Mouse (Mus musculus) heart, postnatal 10 days (tissue): ENCODE measurements around the gene Tmem158. TPM values are rescaled to one million over a fixed set of nuclear protein-coding genes. Genes with fewer than 3 reads are reported as not detected.
A peak's percentile ranks its signal among the peaks of the same experiment; 100 is the strongest.

Experiments used
- DNase-seq, 2 experiments: peaks; one replicate each; pipeline ENCODE4 v3.0.0; 2021
- intact Hi-C: fragments of 180-260 bp; cut with DNase I; formaldehyde crosslinking; loops from one replicate; pipeline ENCODE4 v1.15.1; 2025
- total RNA-seq, 2 experiments: library from RNA; stranded (reverse); gene quantifications; 2 replicates each; pipeline ENCODE4 v1.2.3; 2021

The Tmem158 gene
- total RNA-seq, 2 experiments from 2014 or later, result 15.9 to 16.6 TPM

- intact Hi-C loops, result loop anchor here (2.0 to 5.0 kb wide), 2 partner anchors 182 to 264 kb away; no protein-coding TSS in a partner anchor
- no peak for DNase-seq
These were observed 1.8 kb downstream of the Tmem158 start for GRCm38 (mm10) chr9:123258796-123259195.

- no peak for DNase-seq
- intact Hi-C loops, result loop anchor here (5.0 kb wide), 1 partner anchor 267 kb away; no protein-coding TSS in a partner anchor
These were observed 4.8 kb downstream of the Tmem158 start for GRCm38 (mm10) chr9:123255736-123256135.

GRCm38 (mm10) chr9:123247992-123248391 lies 12.6 kb downstream of the Tmem158 start:
- no peak for DNase-seq
- intact Hi-C loops, result no loop called here

GRCm38 (mm10) chr9:123245146-123245545 lies 15.4 kb downstream of the Tmem158 start:
- intact Hi-C loops, result no loop called here
- DNase-seq, result no peak

- intact Hi-C loops, result no loop called here
- no peak for DNase-seq
These were observed 16.6 kb downstream of the Tmem158 start for GRCm38 (mm10) chr9:123243988-123244387.

- intact Hi-C loops, result no loop called here
- no peak for DNase-seq
These were observed 19.4 kb downstream of the Tmem158 start for GRCm38 (mm10) chr9:123241191-123241590.

- intact Hi-C loops, result no loop called here
- DNase-seq, result no peak
These were observed 19.8 kb downstream of the Tmem158 start for GRCm38 (mm10) chr9:123240751-123241150.

GRCm38 (mm10) chr9:123240271-123240670 lies 20.3 kb downstream of the Tmem158 start:
- intact Hi-C loops, result no loop called here
- no peak for DNase-seq

GRCm38 (mm10) chr9:123239651-123240050 lies 20.9 kb downstream of the Tmem158 start:
- intact Hi-C loops, result no loop called here

GRCm38 (mm10) chr9:123238256-123239045 lies 22.1 kb downstream of the Tmem158 start:
- intact Hi-C loops, result no loop called here
- DNase-seq, result peak; percentile 25 to 35

More at GRCm38 (mm10) chr9:123239651-123240050, 20.9 kb downstream of the Tmem158 start:
- no peak for DNase-seq

GRCm38 (mm10) chr9:123237739-123238138 lies 22.8 kb downstream of the Tmem158 start:
- intact Hi-C loops, result no loop called here
- DNase-seq, result peak; percentile 59 to 64

- intact Hi-C loops, result no loop called here
- no peak for DNase-seq
These were observed 24.9 kb downstream of the Tmem158 start for GRCm38 (mm10) chr9:123235621-123236020.

GRCm38 (mm10) chr9:123229826-123230225 lies 30.7 kb downstream of the Tmem158 start:
- intact Hi-C loops, result no loop called here
- no peak for DNase-seq

GRCm38 (mm10) chr9:123228671-123229070 lies 31.9 kb downstream of the Tmem158 start:
- intact Hi-C loops, result no loop called here

GRCm38 (mm10) chr9:123227106-123227750 lies 33.3 kb downstream of the Tmem158 start:
- intact Hi-C loops, result no loop called here
- DNase-seq, result no peak

More at GRCm38 (mm10) chr9:123228671-123229070, 31.9 kb downstream of the Tmem158 start:
- no peak for DNase-seq

GRCm38 (mm10) chr9:123224863-123225431 lies 35.6 kb downstream of the Tmem158 start:
- intact Hi-C loops, result no loop called here
- no peak for DNase-seq

GRCm38 (mm10) chr9:123219826-123220225 lies 40.7 kb downstream of the Tmem158 start:
- intact Hi-C loops, result no loop called here

GRCm38 (mm10) chr9:123215621-123216440 lies 44.7 kb downstream of the Tmem158 start, which contains the start of gene Cdcp1:
Gene Cdcp1 (minus strand): TSS chr9:123216038.
- DNase-seq, result no peak
- intact Hi-C loops, result no loop called here

More at GRCm38 (mm10) chr9:123219826-123220225, 40.7 kb downstream of the Tmem158 start:
- DNase-seq, result peak in 1 of 2 experiments; percentile 10

GRCm38 (mm10) chr9:123213371-123213770 lies 47.2 kb downstream of the Tmem158 start:
- DNase-seq, result no peak
- intact Hi-C loops, result no loop called here
